Mouse (Mus musculus): ENCODE measurements around the gene Podn. TPM values are rescaled to one million over a fixed set of nuclear protein-coding genes. Genes with fewer than 3 reads are reported as not detected.

Gene Podn
- total RNA-seq, 2 experiments from 2014 or later, result 9.2 to 9.9 TPM

GRCm38 (mm10) chr4:107975004-107975403, 121.2 kb downstream of the Podn start:
- intact Hi-C loops (cut with DNase I), result no loop called here
- peak in 1 of 2 experiments; percentile 41 for DNase-seq

- intact Hi-C loops (cut with DNase I), result no loop called here
- DNase-seq, result no peak
Measured at GRCm38 (mm10) chr4:107974527-107974926, 121.7 kb downstream of the Podn start.

DNA sequence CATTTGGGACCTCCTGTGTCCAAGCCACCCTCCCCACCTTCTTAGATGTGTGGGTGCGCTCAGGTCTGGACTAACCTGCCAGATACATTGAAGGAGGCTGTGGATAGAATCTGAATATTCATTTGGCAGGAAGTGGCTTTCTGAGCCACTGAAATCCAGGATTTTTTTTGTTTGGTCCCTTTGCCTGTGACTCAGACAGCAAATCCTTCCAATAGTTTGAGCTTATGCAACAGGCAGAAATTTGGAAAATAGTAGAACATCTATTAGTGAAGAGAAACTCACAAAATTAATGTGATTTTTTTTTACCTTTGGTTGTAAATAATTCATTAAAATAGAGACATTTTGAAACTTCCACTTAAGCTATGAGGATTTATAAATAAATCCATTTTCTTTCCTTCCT, 125.1 kb downstream of the Podn start:
- intact Hi-C loops (cut with DNase I), result no loop called here
- DNase-seq, result no peak

GRCm38 (mm10) chr4:107969781-107970180, 126.5 kb downstream of the Podn start:
- intact Hi-C loops (cut with DNase I), result no loop called here
- peak in 1 of 2 experiments; percentile 38 for DNase-seq

DNA sequence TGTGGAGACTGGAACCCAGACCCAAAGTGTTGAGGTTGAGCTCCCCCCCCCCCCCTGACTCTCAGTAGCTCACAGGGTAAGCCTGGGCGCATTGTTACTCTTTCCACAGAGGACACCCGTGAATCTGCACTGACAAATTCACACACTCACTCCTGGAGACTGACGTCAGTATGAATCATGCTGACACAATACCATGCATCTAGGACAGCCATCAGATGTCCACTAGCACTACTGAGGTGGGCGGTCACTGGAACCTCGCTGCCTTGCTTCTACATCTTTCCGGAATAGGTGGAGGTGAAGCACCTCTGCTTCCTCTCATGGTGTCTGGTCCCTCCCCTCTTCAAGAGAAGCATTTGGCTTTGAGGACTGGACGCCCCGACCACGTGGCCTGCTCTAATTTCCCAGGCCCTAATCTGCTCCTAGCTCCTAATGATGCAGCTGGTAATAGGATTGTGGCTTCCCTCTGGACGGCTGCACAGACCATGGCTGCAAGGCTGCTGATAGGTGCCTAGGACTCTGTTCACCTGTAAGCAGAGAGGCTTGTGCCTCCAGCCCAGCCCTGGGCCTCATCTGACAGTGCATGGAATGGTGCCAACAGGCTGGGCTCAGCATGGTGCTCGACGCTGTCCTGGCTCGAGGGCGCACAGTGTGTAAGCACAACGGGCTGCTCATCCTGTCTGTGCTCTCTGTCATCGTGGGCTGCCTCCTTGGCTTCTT, 128.1 kb downstream of the Podn start, which contains the start of gene Slc1a7:
Slc1a7 (plus strand) TSS at position 367 of the 717 bp plus-strand sequence.
- DNase-seq, result no peak
- intact Hi-C loops (cut with DNase I), result no loop called here

- no peak for DNase-seq
- intact Hi-C loops (cut with DNase I), result no loop called here
Measured at GRCm38 (mm10) chr4:107966416-107967109, 129.7 kb downstream of the Podn start.

Small RNAs within 50 kb of the gene (microRNA-seq; reads per million reads assigned to microRNA genes)
- 0 reads per million in 2 experiments for gene Mir6397

Other genes starting within 250 kb of the Podn start
- 10 to 100 TPM; 22.6 to 22.8 TPM for gene Magoh, start 216.7 kb downstream of the Podn start, total RNA-seq (2021)
- gene 0610037L13Rik, start 206.6 kb downstream of the Podn start, total RNA-seq (2021), result 10 to 100 TPM; 34.4 to 44.4 TPM
- gene Cpt2, start 172.8 kb downstream of the Podn start, total RNA-seq (2021), result 10 to 100 TPM; 64.6 to 65.6 TPM
- under 1 TPM; 0.13 to 0.37 TPM for gene Slc1a7, start 128.1 kb downstream of the Podn start, total RNA-seq (2021)
- 100 to 1,000 TPM; 141 to 145 TPM for gene Scp2, start 48.6 kb upstream of the Podn start, total RNA-seq (2021)
- 1 to 10 TPM; 6.0 to 6.1 TPM for gene Echdc2, start 69.0 kb upstream of the Podn start, total RNA-seq (2021)
- under 1 TPM; 0.28 to 0.67 TPM for gene Zyg11a, start 121.6 kb upstream of the Podn start, total RNA-seq (2021)
- 10 to 100 TPM; 52.7 to 60.2 TPM for gene Zyg11b, start 204.7 kb upstream of the Podn start, total RNA-seq (2021)
- 10 to 100 TPM; 35.5 to 39.9 TPM for gene Coa7, start 231.7 kb upstream of the Podn start, total RNA-seq (2021)